9 mouse cellular contexts compared by ENCODE assay signal in genomic region chr5:121443548-121443947, GRCm38 (mm10). TPM values are rescaled to one million over a fixed set of nuclear protein-coding genes. Genes with fewer than 3 reads are reported as not detected.
A peak's percentile ranks its signal among the peaks of the same experiment; 100 is the strongest.
DNase-seq lines count a peak whose midpoint lies in the region; ATAC-seq and TF ChIP-seq lines count a peak whose summit lies in the region.
"Had no signal": no experiment of that assay in that cellular context is flagged by ENCODE, and none has a peak within 500 bp of the region (broad histone marks: within the 10 kb centered on the region; RNA-seq: fewer than 3 reads in every experiment).

No protein-coding gene starts in this region.

- no peak overlapping the region for H3K4me3 ChIP-seq in layer of hippocampus, adult 2 months
- H3K4me3 ChIP-seq in heart, embryonic 10.5 days, result no peak overlapping the region
- H3K4me3 ChIP-seq: lung, embryonic 15.5 days had no signal

- DNase-seq in adrenal gland, postnatal 14 days, result peak; percentile 70
- no peak for DNase-seq in adrenal gland, adult 2 months
- no peak for DNase-seq in layer of hippocampus, adult 2 months (ENCODE audit: low spot score in 2 of 2)
- DNase-seq in layer of hippocampus, adult 9-11 months, result no peak
- DNase-seq in MEL-GATA-1-ER (ENCODE audit: extremely low read depth, low read depth), result peak; percentile 61
- DNase-seq in naive thymus-derived CD4-positive, alpha-beta T cell, adult 2 months (ENCODE audit: low read depth), result peak; percentile 61
- no peak for DNase-seq in heart, embryonic 10.5 days (ENCODE audit: low spot score)

- H3K36me3 ChIP-seq in heart, embryonic 10.5 days, result peaks cover 91% of the 10 kb centered on the region

- WGBS in heart, embryonic 10.5 days, result 90% methylated on average over 3 of the region's 3 CpGs

- H3K27me3 ChIP-seq in heart, embryonic 10.5 days (ENCODE audit: insufficient read depth, poor library complexity, severe bottlenecking), result no peaks in the 10 kb centered on the region
- H3K27me3 ChIP-seq: lung, embryonic 15.5 days had no signal

- H3K4me1 ChIP-seq in heart, embryonic 10.5 days, result no peaks in the 10 kb centered on the region
- H3K4me1 ChIP-seq: lung, embryonic 15.5 days had no signal

- peak; percentile 74 for TF ChIP-seq CTCF in layer of hippocampus, adult 2 months (conservative IDR thresholded peaks at IDR 0.05)

- H3K9me3 ChIP-seq in heart, embryonic 10.5 days, result no peaks in the 10 kb centered on the region
- H3K9me3 ChIP-seq: lung, embryonic 15.5 days had no signal

- ATAC-seq in erythroid progenitor cell, adult 5-6 weeks (replicated peaks; ENCODE audit: low FRiP score, poor library complexity, severe bottlenecking), result peak; percentile 70

- no peak overlapping the region for H3K27ac ChIP-seq in layer of hippocampus, adult 2 months
- no peak overlapping the region for H3K27ac ChIP-seq in heart, embryonic 10.5 days
- H3K27ac ChIP-seq: lung, embryonic 15.5 days had no signal

RNA-seq across cellular contexts. Expression of gene Tmem116, which starts 8.1 kb away (rescaled TPM):
- total RNA-seq in adrenal gland, postnatal 14 days (2021), result 1.5 and 2.1 TPM in 2 replicates
- total RNA-seq in adrenal gland, adult 2 months (2021), result 1 to 10 TPM; 2.6 to 4.8 TPM
- polyA plus RNA-seq in adrenal gland, adult 2 months (2012; rRNA removed), result 3.3 and 8.1 TPM in 2 replicates
- 1 to 10 TPM; 7.7 to 8.6 TPM for total RNA-seq in layer of hippocampus, adult 2 months (2021)
- not detected in 2 replicates for total RNA-seq in erythroid progenitor cell, adult 5-6 weeks (2015; ENCODE audit: low replicate concordance)
- 0.26 TPM in 1 of 2 replicates, not detected in the other for total RNA-seq in erythroid progenitor cell, adult 5-6 weeks (2017; ENCODE audit: low replicate concordance)
- polyA plus RNA-seq in heart, embryonic 10.5 days (2016; fragmentation: Nextera tagmentation; extraction: Ambion mirVana), result 2.4 and 4.6 TPM in 2 replicates

RNA-seq across cellular contexts. Expression of gene Erp29, which starts 8.8 kb away (rescaled TPM):
- 110 and 116 TPM in 2 replicates for total RNA-seq in adrenal gland, postnatal 14 days (2021)
- 100 to 1,000 TPM in 1 of 2 experiments, 10 to 100 TPM in 1; 85.4 to 113 TPM for total RNA-seq in adrenal gland, adult 2 months (2021)
- polyA plus RNA-seq in adrenal gland, adult 2 months (2012; rRNA removed), result 36.8 and 41.9 TPM in 2 replicates
- 100 to 1,000 TPM; 127 to 144 TPM for total RNA-seq in layer of hippocampus, adult 2 months (2021)
- total RNA-seq in erythroid progenitor cell, adult 5-6 weeks (2015; ENCODE audit: low replicate concordance), result 37.1 and 50.3 TPM in 2 replicates
- total RNA-seq in erythroid progenitor cell, adult 5-6 weeks (2017; ENCODE audit: low replicate concordance), result 118 and 141 TPM in 2 replicates
- 153 and 160 TPM in 2 replicates for polyA plus RNA-seq in heart, embryonic 10.5 days (2016; fragmentation: Nextera tagmentation; extraction: Ambion mirVana)

RNA-seq across cellular contexts. Expression of gene Naa25, which starts 45.8 kb away (rescaled TPM):
- 34.7 and 36.3 TPM in 2 replicates for total RNA-seq in adrenal gland, postnatal 14 days (2021)
- 10 to 100 TPM; 33.9 to 40.8 TPM for total RNA-seq in adrenal gland, adult 2 months (2021)
- polyA plus RNA-seq in adrenal gland, adult 2 months (2012; rRNA removed), result 5.8 and 9.6 TPM in 2 replicates
- 10 to 100 TPM; 37.2 to 40.9 TPM for total RNA-seq in layer of hippocampus, adult 2 months (2021)
- total RNA-seq in erythroid progenitor cell, adult 5-6 weeks (2015; ENCODE audit: low replicate concordance), result 5.9 and 6.5 TPM in 2 replicates
- total RNA-seq in erythroid progenitor cell, adult 5-6 weeks (2017; ENCODE audit: low replicate concordance), result 3.9 and 9.2 TPM in 2 replicates
- 47.3 and 50.7 TPM in 2 replicates for polyA plus RNA-seq in heart, embryonic 10.5 days (2016; fragmentation: Nextera tagmentation; extraction: Ambion mirVana)

RNA-seq across cellular contexts. Expression of gene Trafd1, which starts 58.1 kb away (rescaled TPM):
- total RNA-seq in adrenal gland, postnatal 14 days (2021), result 38.1 and 52.2 TPM in 2 replicates
- 10 to 100 TPM; 28.7 to 44.5 TPM for total RNA-seq in adrenal gland, adult 2 months (2021)
- 34.7 and 36.8 TPM in 2 replicates for polyA plus RNA-seq in adrenal gland, adult 2 months (2012; rRNA removed)
- total RNA-seq in layer of hippocampus, adult 2 months (2021), result 10 to 100 TPM; 79.8 to 82.8 TPM
- total RNA-seq in erythroid progenitor cell, adult 5-6 weeks (2015; ENCODE audit: low replicate concordance), result 23.1 and 29.3 TPM in 2 replicates
- total RNA-seq in erythroid progenitor cell, adult 5-6 weeks (2017; ENCODE audit: low replicate concordance), result 11.1 and 21.4 TPM in 2 replicates
- polyA plus RNA-seq in heart, embryonic 10.5 days (2016; fragmentation: Nextera tagmentation; extraction: Ambion mirVana), result 71.9 and 80.3 TPM in 2 replicates

RNA-seq across cellular contexts. Expression of gene Adam1b, which starts 59.7 kb away (rescaled TPM):
- total RNA-seq in adrenal gland, postnatal 14 days (2021), result not detected in 2 replicates
- not detected for total RNA-seq in adrenal gland, adult 2 months (2021)
- polyA plus RNA-seq in adrenal gland, adult 2 months (2012; rRNA removed), result not detected in 2 replicates
- total RNA-seq in layer of hippocampus, adult 2 months (2021), result not detected
- not detected in 2 replicates for total RNA-seq in erythroid progenitor cell, adult 5-6 weeks (2015; ENCODE audit: low replicate concordance)
- not detected in 2 replicates for total RNA-seq in erythroid progenitor cell, adult 5-6 weeks (2017; ENCODE audit: low replicate concordance)
- 0.15 and 0.18 TPM in 2 replicates for polyA plus RNA-seq in heart, embryonic 10.5 days (2016; fragmentation: Nextera tagmentation; extraction: Ambion mirVana)
- polyA plus RNA-seq: lung, embryonic 15.5 days had no signal

Comparison
In these comparisons a context has a peak if more than half of its experiments do, and no peak if none do; other contexts are left out.
1. DNase-seq: peak in adrenal gland, postnatal 14 days (single experiment), MEL-GATA-1-ER (single experiment) and naive thymus-derived CD4-positive, alpha-beta T cell, adult 2 months (single experiment); none in adrenal gland, adult 2 months (single experiment), layer of hippocampus, adult 2 months (0 of 2), layer of hippocampus, adult 9-11 months (single experiment) and heart, embryonic 10.5 days (single experiment).